Mouse (Mus musculus) erythroblast, embryonic 14.5 days (primary cell): ENCODE measurements around the gene Kif6.

Experiments
- GATA1 ChIP-seq: IDR thresholded peaks from 2 replicates; pipeline ENCODE4 v1.6.1; 2012; ENCODE audit warnings: low read length, inconsistent platforms, mixed read lengths
- TAL1 ChIP-seq: IDR thresholded peaks from 3 replicates; pipeline ENCODE4 v1.6.1; 2012; ENCODE audit warnings: low read length, inconsistent platforms, mixed read lengths

GRCm38 (mm10) chr17:49671921-49672339 lies 57.0 kb downstream of the Kif6 start:
- TF ChIP-seq TAL1 = no peak
- TF ChIP-seq GATA1 = no peak
